Mouse (Mus musculus) bone marrow macrophage, adult 2 months (primary cell): ENCODE data around the gene Tenm4.

ENCODE experiments used
- CTCF ChIP-seq: IDR thresholded peaks from 2 replicates; pipeline ENCODE4 v1.5.1; 2012; ENCODE audit warnings: low read depth, mild to moderate bottlenecking, low read length, moderate library complexity
- POLR2A ChIP-seq: IDR thresholded peaks from 2 replicates; pipeline ENCODE4 v1.6.1; 2012; ENCODE audit warnings: mild to moderate bottlenecking, low read depth, low read length, borderline replicate concordance

DNA sequence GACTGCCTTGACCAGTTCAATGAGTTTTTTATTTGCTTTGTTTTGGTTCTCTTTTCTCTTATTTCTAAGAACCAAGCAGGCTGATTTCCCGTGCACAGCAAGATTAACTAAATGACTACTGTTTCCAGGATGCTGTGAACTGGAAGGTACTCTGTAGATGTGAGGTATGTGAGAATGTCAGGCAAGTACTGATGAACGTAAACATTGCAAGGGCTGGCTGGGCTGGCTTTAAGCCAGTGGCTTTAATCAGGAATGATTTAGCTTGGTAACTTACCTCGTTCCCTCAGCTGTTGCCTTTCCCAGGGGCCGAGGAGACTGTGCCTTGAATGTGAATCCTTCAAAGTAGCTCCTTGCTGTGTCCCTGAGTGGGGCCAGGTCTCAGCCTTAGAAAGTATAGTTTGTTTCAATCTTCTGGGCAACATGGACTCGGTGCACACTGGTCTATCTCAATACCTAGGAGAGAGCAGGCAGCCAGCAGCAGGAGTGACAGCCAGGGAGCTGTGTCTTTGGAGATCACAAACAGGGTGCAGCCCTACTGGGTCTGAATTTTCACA is 134.4 kb downstream of the Tenm4 start:
- TF ChIP-seq CTCF (no peak), POLR2A (no peak)
